Mouse (Mus musculus) intestine, embryonic 16.5 days (tissue): ENCODE results near the gene Rfx8. TPM values are rescaled to one million over a fixed set of nuclear protein-coding genes. Genes with fewer than 3 reads are reported as not detected.

Experiments
- ATAC-seq: fragments of 200-750 bp; cut with Nextera tagmentation; 2 replicates; pipeline ENCODE4 v1.8.0; 2017; ENCODE audit warnings: moderate TSS enrichment, moderate library complexity
- H3K27ac ChIP-seq: fragments of 300-500 bp; sonication (generic); 2 replicates; pipeline ENCODE4 v1.5.1; 2014; ENCODE audit warnings: mild to moderate bottlenecking, low read length
- H3K27me3 ChIP-seq: fragments of 300-500 bp; sonication (generic); replicated peaks from 2 replicates; pipeline ENCODE4 v1.6.1; 2014; ENCODE audit warnings: low read length, control low read depth, mixed read lengths; ENCODE audit not compliant: control insufficient read depth, insufficient read depth
- H3K36me3 ChIP-seq: fragments of 300-500 bp; sonication (generic); 2 replicates; pipeline ENCODE4 v1.6.1; 2014; ENCODE audit warnings: low read length, control low read depth; ENCODE audit not compliant: control insufficient read depth, insufficient read depth
- H3K4me1 ChIP-seq: fragments of 300-500 bp; sonication (generic); 2 replicates; pipeline ENCODE4 v1.6.1; 2014; ENCODE audit warnings: low read length, control low read depth, mixed read lengths; ENCODE audit not compliant: control insufficient read depth, insufficient read depth
- H3K4me2 ChIP-seq: fragments of 300-500 bp; sonication (generic); 2 replicates; pipeline ENCODE4 v1.6.1; 2014; ENCODE audit warnings: low read depth, low read length, control low read depth
- H3K4me3 ChIP-seq: fragments of 300-500 bp; sonication (generic); 2 replicates; pipeline ENCODE4 v1.5.1; 2014; ENCODE audit warnings: mild to moderate bottlenecking, low read length
- H3K9ac ChIP-seq: fragments of 300-500 bp; sonication (generic); 2 replicates; pipeline ENCODE4 v1.6.1; 2014; ENCODE audit warnings: low read depth, low read length
- H3K9me3 ChIP-seq: fragments of 300-500 bp; sonication (generic); 2 replicates; pipeline ENCODE4 v1.6.1; 2016; ENCODE audit warnings: low read length, control low read depth; ENCODE audit not compliant: control insufficient read depth
- WGBS: fragments of 180-500 bp; shearing (Covaris S2); extraction: QIAGEN DNeasy Blood & Tissue Kit; methylation state at CpG from one replicate; pipeline ENCODE4 v1.1.7; 2014; 5-methylcytosine and 5-hydroxymethylcytosine counted together
- polyA plus RNA-seq: library from polyadenylated mRNA; unstranded; fragments of >200 nt; fragmentation: Nextera tagmentation; extraction: Ambion mirVana; gene quantifications from 2 replicates; pipeline ENCODE4 v1.2.1, GENCODE M21; 2015

Rfx8 gene
- polyA plus RNA-seq, 1 experiment from 2014 or later: 0.18 TPM

- no peak for ATAC-seq
- Histone ChIP-seq H3K4me3 (no peak overlapping the region), H3K27ac (no peak overlapping the region), H3K9me3 (no peaks in the 10 kb centered on the region), H3K9ac (no peak overlapping the region), H3K27me3 (no peaks in the 10 kb centered on the region), H3K4me1 (no peaks in the 10 kb centered on the region; the same call in 1 of the 2 replicates), H3K36me3 (no peaks in the 10 kb centered on the region), H3K4me2 (no peak overlapping the region)
- 41% methylated on average over 3 of the region's 3 CpGs for WGBS
These were observed 95.3 kb downstream of the Rfx8 start for GRCm38 (mm10) chr1:39625491-39625890.

DNA sequence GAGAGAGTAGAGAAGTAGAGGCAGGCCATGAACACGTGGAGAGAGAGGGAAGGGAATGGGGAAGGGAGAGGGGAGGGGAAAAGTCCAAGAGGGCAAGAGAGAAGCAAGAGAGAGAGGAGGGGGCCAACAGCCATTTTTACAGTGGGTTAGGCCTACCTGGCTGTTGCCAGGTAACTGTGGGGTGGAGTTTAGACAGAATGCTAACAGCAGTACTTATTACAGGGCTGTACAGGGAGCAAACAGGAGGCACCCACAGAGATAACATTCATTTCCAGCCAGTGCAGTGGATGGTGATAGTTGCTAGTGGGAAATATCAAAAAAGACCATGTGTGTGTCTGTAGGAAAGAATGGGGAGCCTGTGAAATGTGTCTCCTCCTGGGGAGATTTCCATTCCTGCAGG is 97.1 kb downstream of the Rfx8 start:
- Histone ChIP-seq H3K4me3 (no peak overlapping the region), H3K9me3 (no peaks in the 10 kb centered on the region), H3K4me1 (no peaks in the 10 kb centered on the region; the same call in 1 of the 2 replicates), H3K27ac (no peak overlapping the region), H3K27me3 (no peaks in the 10 kb centered on the region), H3K36me3 (no peaks in the 10 kb centered on the region), H3K4me2 (no peak overlapping the region), H3K9ac (no peak overlapping the region)
- ATAC-seq: peak; percentile 64; the same call in 1 of the 2 replicates
- WGBS: 34% methylated on average over 1 of the region's 1 CpGs

DNA sequence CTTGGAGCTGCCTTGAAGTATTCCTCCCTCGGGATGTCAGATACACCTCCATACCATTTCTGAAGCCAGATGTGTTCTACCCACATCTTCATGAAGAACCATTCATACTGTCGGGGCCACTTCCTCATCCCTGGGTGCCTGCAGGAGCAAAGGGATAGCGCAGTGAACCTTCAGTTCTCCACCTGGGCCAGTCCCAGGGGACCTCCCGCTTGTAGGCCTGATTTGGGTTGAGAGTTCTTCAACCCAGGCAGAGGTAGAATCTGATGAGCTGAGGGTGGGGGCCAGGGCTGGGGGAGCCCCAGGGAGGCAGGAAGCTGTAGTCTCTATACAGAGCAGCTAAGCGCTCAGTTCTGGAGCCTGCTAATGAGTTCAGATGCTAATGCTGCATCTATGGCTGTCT is 97.7 kb downstream of the Rfx8 start:
- no peak for ATAC-seq
- Histone ChIP-seq H3K4me2 (no peak overlapping the region), H3K4me1 (no peaks in the 10 kb centered on the region; the same call in 1 of the 2 replicates), H3K27me3 (no peaks in the 10 kb centered on the region), H3K9ac (no peak overlapping the region), H3K4me3 (no peak overlapping the region), H3K9me3 (no peaks in the 10 kb centered on the region), H3K36me3 (no peaks in the 10 kb centered on the region), H3K27ac (no peak overlapping the region)
- 89% methylated on average over 5 of the region's 5 CpGs for whole genome bisulfite sequencing

- H3K27ac ChIP-seq: no peak overlapping the region
- H3K36me3 ChIP-seq: no peaks in the 10 kb centered on the region
- ATAC-seq: peak; percentile 74
- H3K9me3 ChIP-seq: no peaks in the 10 kb centered on the region
- H3K4me3 ChIP-seq: no peak overlapping the region
- no peak overlapping the region for H3K4me2 ChIP-seq
- H3K4me1 ChIP-seq: peaks cover 5% of the 10 kb centered on the region
- WGBS: 22% methylated on average over 8 of the region's 8 CpGs
- no peak overlapping the region for H3K9ac ChIP-seq
- H3K27me3 ChIP-seq: no peaks in the 10 kb centered on the region
These were observed 102.3 kb downstream of the Rfx8 start for GRCm38 (mm10) chr1:39618524-39618923.

DNA sequence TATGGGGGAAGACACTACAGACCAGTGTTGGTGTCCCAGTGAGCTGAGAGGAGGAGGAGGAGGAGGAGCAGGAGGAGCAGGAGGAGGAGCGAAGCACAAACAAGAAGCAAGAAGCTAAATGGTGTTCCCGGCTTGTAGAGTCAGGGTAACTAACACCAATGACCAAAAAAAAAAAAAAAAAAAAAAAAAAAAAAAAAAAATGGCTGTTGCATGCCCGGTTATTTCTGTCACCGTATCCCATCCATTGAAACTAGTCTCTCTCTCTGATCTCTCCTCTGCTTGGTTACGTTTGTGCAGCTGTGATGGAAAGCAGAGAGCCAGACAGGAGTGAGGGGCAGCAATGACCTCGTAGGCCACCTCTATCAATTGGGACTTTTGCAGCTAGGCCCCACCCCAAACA is 105.3 kb downstream of the Rfx8 start:
- no peaks in the 10 kb centered on the region for H3K9me3 ChIP-seq
- no peak for ATAC-seq
- WGBS: 78% methylated on average over 6 of the region's 6 CpGs
- H3K36me3 ChIP-seq: no peaks in the 10 kb centered on the region
- peaks cover 5% of the 10 kb centered on the region for H3K4me1 ChIP-seq
- no peak overlapping the region for H3K9ac ChIP-seq
- H3K27ac ChIP-seq: no peak overlapping the region
- no peaks in the 10 kb centered on the region for H3K27me3 ChIP-seq
- no peak overlapping the region for H3K4me2 ChIP-seq
- no peak overlapping the region for H3K4me3 ChIP-seq

Other genes with a start within 250 kb of the Rfx8 start
- 7.3 and 7.4 TPM in 2 replicates for gene Tbc1d8, start 242.2 kb downstream of the Rfx8 start, polyA plus RNA-seq
- 12.9 and 13.9 TPM in 2 replicates for gene Cnot11, start 186.0 kb downstream of the Rfx8 start, polyA plus RNA-seq
- gene Rnf149, start 143.6 kb downstream of the Rfx8 start, polyA plus RNA-seq: 13.5 and 26.3 TPM in 2 replicates
- 0.18 and 0.22 TPM in 2 replicates for gene Creg2, start 69.5 kb downstream of the Rfx8 start, polyA plus RNA-seq
- not detected in 2 replicates for gene Gm3646, start 84.3 kb upstream of the Rfx8 start, polyA plus RNA-seq
- 10.1 TPM in 2 replicates for gene Map4k4, start 179.9 kb upstream of the Rfx8 start, polyA plus RNA-seq